Mouse (Mus musculus) bone marrow macrophage, adult 2 months (primary cell): Measurements from ENCODE around the gene Pex11b.

Experiments
- CTCF ChIP-seq: IDR thresholded peaks from 2 replicates; pipeline ENCODE4 v1.5.1; 2012; ENCODE audit warnings: low read depth, mild to moderate bottlenecking, low read length, moderate library complexity
- POLR2A ChIP-seq: IDR thresholded peaks from 2 replicates; pipeline ENCODE4 v1.6.1; 2012; ENCODE audit warnings: mild to moderate bottlenecking, low read depth, low read length, borderline replicate concordance

DNA sequence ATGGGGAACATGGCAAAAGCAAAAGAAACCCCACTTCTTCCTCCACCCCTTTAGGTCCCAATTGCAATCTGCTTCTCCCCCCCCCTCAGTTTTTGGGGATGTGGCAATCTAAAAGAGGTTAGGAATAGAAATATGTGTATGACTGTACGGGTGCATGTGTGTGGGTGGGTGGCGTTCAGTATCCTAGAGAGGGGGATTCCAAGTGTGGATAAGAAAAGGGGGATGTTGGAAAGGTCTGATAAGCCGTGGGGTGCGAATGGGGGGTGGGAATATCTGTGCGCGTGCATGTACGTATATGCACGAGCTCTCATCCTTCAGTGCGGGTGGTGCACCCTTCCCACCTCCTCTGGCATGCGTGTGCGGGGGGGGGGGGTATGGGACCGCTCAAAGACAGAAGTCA is 38.3 kb upstream of the Pex11b start:
- TF ChIP-seq POLR2A (no peak), CTCF (no peak)
